Mouse (Mus musculus): ENCODE data around the gene Trit1. TPM values are rescaled to one million over a fixed set of nuclear protein-coding genes. Genes with fewer than 3 reads are reported as not detected.
A peak's percentile ranks its signal among the peaks of the same experiment; 100 is the strongest.

The Trit1 gene
- polyA plus RNA-seq, 1 experiment from 2014 or later: 19.2 TPM

DNA sequence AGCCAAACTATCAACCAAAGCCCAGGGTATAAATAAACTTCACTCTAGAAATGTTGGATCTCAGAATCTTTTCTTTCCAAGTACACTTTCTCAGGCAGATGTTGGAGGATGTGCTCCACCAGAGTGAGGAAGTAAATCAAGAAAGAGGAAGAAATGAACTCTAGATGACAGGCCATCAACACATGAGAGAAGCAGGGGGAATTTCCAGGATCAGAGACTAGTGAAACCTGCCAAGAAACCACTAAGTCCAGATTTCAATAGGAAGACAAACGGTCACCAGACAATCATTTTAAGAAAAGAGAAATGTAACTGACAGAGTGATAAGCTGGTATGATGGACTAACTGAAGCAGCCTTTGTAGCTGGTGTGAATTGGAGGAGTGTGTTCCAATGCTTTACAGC, 25.2 kb upstream of the Trit1 start:
- Histone ChIP-seq H3K4me3 (ENCODE audit: low read depth, low read length) (no peak overlapping the region), H3K4me1 (ENCODE audit: control insufficient read depth, insufficient read depth, low read length) (0 out of 2 replicates have a peak, but pooled peaks cover 3% of the 10 kb centered on the region), H3K9me3 (ENCODE audit: control insufficient read depth, low read depth, low read length) (no peaks in the 10 kb centered on the region), H3K27me3 (ENCODE audit: control insufficient read depth, insufficient read depth, low read length) (no peaks in the 10 kb centered on the region), H3K27ac (ENCODE audit: low read length) (no peak overlapping the region), H3K36me3 (ENCODE audit: control insufficient read depth, insufficient read depth, low read length) (no peaks in the 10 kb centered on the region), H3K9ac (replicated peaks; ENCODE audit: low read depth, low read length) (no peak overlapping the region), H3K4me2 (replicated peaks; ENCODE audit: low read depth, low read length) (no peak overlapping the region)
- ATAC-seq (ENCODE audit: insufficient number of reproducible peaks, insufficient read depth, low FRiP score, low read depth): no peak
- 85% methylated on average over 1 of the region's 1 CpGs for WGBS

- no peaks in the 10 kb centered on the region for H3K36me3 ChIP-seq (ENCODE audit: control insufficient read depth, insufficient read depth, low read length)
- ATAC-seq (ENCODE audit: insufficient number of reproducible peaks, insufficient read depth, low FRiP score, low read depth): no peak
- H3K4me2 ChIP-seq (replicated peaks; ENCODE audit: low read depth, low read length): no peak overlapping the region
- H3K27ac ChIP-seq (ENCODE audit: low read length): no peak overlapping the region
- no peak overlapping the region for H3K9ac ChIP-seq (replicated peaks; ENCODE audit: low read depth, low read length)
- H3K4me3 ChIP-seq (ENCODE audit: low read depth, low read length): no peak overlapping the region
- H3K9me3 ChIP-seq (ENCODE audit: control insufficient read depth, low read depth, low read length): no peaks in the 10 kb centered on the region
- no peaks in the 10 kb centered on the region for H3K27me3 ChIP-seq (ENCODE audit: control insufficient read depth, insufficient read depth, low read length)
- 0 out of 2 replicates have a peak, but pooled peaks cover 3% of the 10 kb centered on the region for H3K4me1 ChIP-seq (ENCODE audit: control insufficient read depth, insufficient read depth, low read length)
- 47% methylated on average over 3 of the region's 3 CpGs for WGBS
Measured at GRCm38 (mm10) chr4:122992276-122992675, 24.1 kb upstream of the Trit1 start.

- Histone ChIP-seq H3K27ac (ENCODE audit: low read length) (peak within 1 kb of the TSS; percentile 90), H3K4me3 (ENCODE audit: low read depth, low read length) (peak within 1 kb of the TSS; percentile 81), H3K9me3 (ENCODE audit: control insufficient read depth, low read depth, low read length) (no peaks in the 10 kb centered on the region), H3K36me3 (ENCODE audit: control insufficient read depth, insufficient read depth, low read length) (0 out of 2 replicates have a peak, but pooled peaks cover under 1% of the 10 kb centered on the region), H3K27me3 (ENCODE audit: control insufficient read depth, insufficient read depth, low read length) (no peaks in the 10 kb centered on the region; the same call in 1 of the 2 replicates), H3K4me2 (replicated peaks; ENCODE audit: low read depth, low read length) (peak within 1 kb of the TSS; percentile 66), H3K9ac (replicated peaks; ENCODE audit: low read depth, low read length) (peak within 1 kb of the TSS; percentile 69), H3K4me1 (ENCODE audit: control insufficient read depth, insufficient read depth, low read length) (peaks cover 3% of the 10 kb centered on the region; the same call in 1 of the 2 replicates)
- peak; percentile 91 for ATAC-seq (ENCODE audit: insufficient number of reproducible peaks, insufficient read depth, low FRiP score, low read depth)
- under 1% methylated on average over 61 of the region's 69 CpGs for WGBS
Measured at GRCm38 (mm10) chr4:122995404-122996220, 20.8 kb upstream of the Trit1 start, which contains the start of gene Mycl. Gene Mycl, plus strand, starts transcription at chr4:122995652.

GRCm38 (mm10) chr4:122996221-122996617, 20.2 kb upstream of the Trit1 start:
- peak overlapping the region; percentile 90 for H3K27ac ChIP-seq (ENCODE audit: low read length)
- H3K27me3 ChIP-seq (ENCODE audit: control insufficient read depth, insufficient read depth, low read length): no peaks in the 10 kb centered on the region; the same call in 1 of the 2 replicates
- peaks cover 3% of the 10 kb centered on the region; the same call in 1 of the 2 replicates for H3K36me3 ChIP-seq (ENCODE audit: control insufficient read depth, insufficient read depth, low read length)
- H3K4me2 ChIP-seq (replicated peaks; ENCODE audit: low read depth, low read length): peak overlapping the region; percentile 66
- WGBS: under 1% methylated on average over 31 of the region's 32 CpGs
- H3K4me3 ChIP-seq (ENCODE audit: low read depth, low read length): peak overlapping the region; percentile 81
- ATAC-seq (ENCODE audit: insufficient number of reproducible peaks, insufficient read depth, low FRiP score, low read depth): peak; percentile 31; the same call in 1 of the 2 replicates
- no peaks in the 10 kb centered on the region for H3K9me3 ChIP-seq (ENCODE audit: control insufficient read depth, low read depth, low read length)
- H3K9ac ChIP-seq (replicated peaks; ENCODE audit: low read depth, low read length): peak overlapping the region; percentile 69
- peaks cover 3% of the 10 kb centered on the region; the same call in 1 of the 2 replicates for H3K4me1 ChIP-seq (ENCODE audit: control insufficient read depth, insufficient read depth, low read length)

GRCm38 (mm10) chr4:122996618-122997381, 19.6 kb upstream of the Trit1 start:
- 0 out of 2 replicates have a peak, but pooled peaks have one; percentile 9 for ATAC-seq (ENCODE audit: insufficient number of reproducible peaks, insufficient read depth, low FRiP score, low read depth)
- Histone ChIP-seq H3K4me2 (replicated peaks; ENCODE audit: low read depth, low read length) (peak overlapping the region; percentile 66), H3K36me3 (ENCODE audit: control insufficient read depth, insufficient read depth, low read length) (peaks cover 6% of the 10 kb centered on the region; the same call in 1 of the 2 replicates), H3K27ac (ENCODE audit: low read length) (peak overlapping the region; percentile 90), H3K9me3 (ENCODE audit: control insufficient read depth, low read depth, low read length) (no peaks in the 10 kb centered on the region), H3K4me3 (ENCODE audit: low read depth, low read length) (peak overlapping the region; percentile 81), H3K9ac (replicated peaks; ENCODE audit: low read depth, low read length) (peak overlapping the region; percentile 69), H3K4me1 (ENCODE audit: control insufficient read depth, insufficient read depth, low read length) (peaks cover 3% of the 10 kb centered on the region; the same call in 1 of the 2 replicates), H3K27me3 (ENCODE audit: control insufficient read depth, insufficient read depth, low read length) (no peaks in the 10 kb centered on the region; the same call in 1 of the 2 replicates)
- under 1% methylated on average over 47 of the region's 47 CpGs for WGBS

DNA sequence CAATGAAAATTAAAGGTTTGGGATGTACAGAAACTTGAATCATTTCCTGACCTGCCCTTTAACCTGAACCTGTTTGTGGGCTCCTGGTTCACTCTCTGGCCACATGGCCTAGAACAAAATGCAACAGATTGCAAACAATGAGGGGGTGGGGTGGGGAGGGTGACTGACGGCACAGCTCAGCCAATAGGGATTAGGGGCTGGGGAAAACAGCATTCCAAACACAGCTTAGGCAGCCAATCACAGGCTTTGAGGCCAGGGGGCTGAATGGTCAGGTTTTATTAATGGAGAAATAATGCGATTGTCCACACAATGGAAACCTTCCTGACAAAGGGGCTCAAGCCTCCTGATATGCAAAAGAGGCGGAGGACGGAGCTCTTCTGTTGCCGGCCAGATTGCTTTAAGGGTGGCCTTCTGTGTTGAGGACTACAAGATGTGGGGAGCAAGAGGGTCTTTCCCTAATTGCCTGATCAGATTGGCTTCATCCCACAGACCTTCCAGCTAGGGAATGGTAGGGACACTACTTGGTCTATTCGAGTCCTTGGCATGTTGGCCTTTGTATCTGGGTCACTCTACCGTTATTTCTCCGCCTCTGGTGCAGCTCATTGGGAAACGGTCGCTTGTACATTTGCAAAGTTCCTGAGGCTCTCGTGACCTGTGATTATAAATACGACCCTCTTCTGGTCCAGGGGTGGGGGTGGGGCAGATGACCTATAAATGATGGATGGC, 17.7 kb upstream of the Trit1 start:
- Histone ChIP-seq H3K4me2 (replicated peaks; ENCODE audit: low read depth, low read length) (peak overlapping the region; percentile 66), H3K4me1 (ENCODE audit: control insufficient read depth, insufficient read depth, low read length) (peaks cover 3% of the 10 kb centered on the region; the same call in 1 of the 2 replicates), H3K9me3 (ENCODE audit: control insufficient read depth, low read depth, low read length) (no peaks in the 10 kb centered on the region), H3K9ac (replicated peaks; ENCODE audit: low read depth, low read length) (no peak overlapping the region), H3K27me3 (ENCODE audit: control insufficient read depth, insufficient read depth, low read length) (no peaks in the 10 kb centered on the region; the same call in 1 of the 2 replicates), H3K4me3 (ENCODE audit: low read depth, low read length) (peak overlapping the region; percentile 81), H3K36me3 (ENCODE audit: control insufficient read depth, insufficient read depth, low read length) (peaks cover 7% of the 10 kb centered on the region; the same call in 1 of the 2 replicates), H3K27ac (ENCODE audit: low read length) (no peak overlapping the region)
- ATAC-seq (ENCODE audit: insufficient number of reproducible peaks, insufficient read depth, low FRiP score, low read depth): no peak; the same call in 1 of the 2 replicates
- 21% methylated on average over 12 of the region's 12 CpGs for WGBS

DNA sequence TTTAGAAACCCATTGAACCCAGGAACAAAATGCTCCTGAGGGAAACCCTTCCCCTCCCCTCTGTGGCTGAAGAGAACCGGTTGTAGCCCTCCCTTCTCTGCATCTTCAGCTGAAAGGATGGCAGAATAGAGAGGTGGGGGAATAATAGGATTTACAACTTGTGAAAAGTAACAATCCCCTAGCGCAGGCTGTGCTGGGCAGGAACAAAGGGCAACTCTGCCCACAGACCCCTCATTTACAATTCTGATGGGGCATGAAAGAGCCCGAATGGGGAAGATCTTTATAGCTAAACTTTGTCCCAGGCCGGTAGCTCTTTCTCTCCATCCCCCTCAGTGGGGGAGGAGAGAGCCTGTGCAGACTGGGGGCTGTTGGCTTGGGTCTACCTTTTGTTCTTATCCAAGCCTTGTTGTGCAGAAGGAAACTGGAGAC, 17.1 kb upstream of the Trit1 start:
- H3K27ac ChIP-seq (ENCODE audit: low read length): no peak overlapping the region
- peak overlapping the region; percentile 66 for H3K4me2 ChIP-seq (replicated peaks; ENCODE audit: low read depth, low read length)
- WGBS: 21% methylated on average over 4 of the region's 4 CpGs
- no peaks in the 10 kb centered on the region; the same call in 1 of the 2 replicates for H3K27me3 ChIP-seq (ENCODE audit: control insufficient read depth, insufficient read depth, low read length)
- no peak overlapping the region for H3K9ac ChIP-seq (replicated peaks; ENCODE audit: low read depth, low read length)
- no peak for ATAC-seq (ENCODE audit: insufficient number of reproducible peaks, insufficient read depth, low FRiP score, low read depth)
- peaks cover 7% of the 10 kb centered on the region; the same call in 1 of the 2 replicates for H3K36me3 ChIP-seq (ENCODE audit: control insufficient read depth, insufficient read depth, low read length)
- peak overlapping the region; percentile 81; the same call in 1 of the 2 replicates for H3K4me3 ChIP-seq (ENCODE audit: low read depth, low read length)
- H3K4me1 ChIP-seq (ENCODE audit: control insufficient read depth, insufficient read depth, low read length): peaks cover 3% of the 10 kb centered on the region; the same call in 1 of the 2 replicates
- no peaks in the 10 kb centered on the region for H3K9me3 ChIP-seq (ENCODE audit: control insufficient read depth, low read depth, low read length)

Measured in stomach, embryonic 14.5 days (tissue).